Mouse (Mus musculus) hindbrain, embryonic 11.5 days (tissue): ENCODE measurements around the gene Pphln1. TPM values are rescaled to one million over a fixed set of nuclear protein-coding genes. Genes with fewer than 3 reads are reported as not detected.
A peak's percentile ranks its signal among the peaks of the same experiment; 100 is the strongest.

ENCODE experiments used
- ATAC-seq: fragments of 200-750 bp; cut with Nextera tagmentation; 2 replicates; pipeline ENCODE4 v1.8.0; 2017; ENCODE audit warnings: mild to moderate bottlenecking, moderate TSS enrichment, moderate library complexity; ENCODE audit not compliant: low FRiP score
- DNase-seq: peaks from one replicate; pipeline ENCODE4 v3.0.0-alpha.2; 2015; ENCODE audit warnings: low spot score
- H3K27ac ChIP-seq: fragments of 300-500 bp; sonication (generic); 2 replicates; pipeline ENCODE4 v1.5.1; 2014; ENCODE audit warnings: mild to moderate bottlenecking, low read depth, low read length
- H3K27me3 ChIP-seq: fragments of 300-500 bp; sonication (generic); 2 replicates; pipeline ENCODE4 v1.6.1; 2014; ENCODE audit warnings: mild to moderate bottlenecking, low read length, moderate library complexity, mixed read lengths; ENCODE audit not compliant: control insufficient read depth, insufficient read depth
- H3K36me3 ChIP-seq: fragments of 300-500 bp; sonication (generic); 2 replicates; pipeline ENCODE4 v1.6.1; 2014; ENCODE audit warnings: mild to moderate bottlenecking, low read length, moderate library complexity, mixed read lengths; ENCODE audit not compliant: control insufficient read depth, insufficient read depth
- H3K4me1 ChIP-seq: fragments of 300-500 bp; sonication (generic); replicated peaks from 2 replicates; pipeline ENCODE4 v1.6.1; 2014; ENCODE audit warnings: low read length, mixed read lengths; ENCODE audit not compliant: control insufficient read depth, insufficient read depth
- H3K4me2 ChIP-seq: fragments of 300-500 bp; sonication (generic); replicated peaks from 2 replicates; pipeline ENCODE4 v1.6.1; 2014; ENCODE audit warnings: mild to moderate bottlenecking, low read depth, low read length
- H3K4me3 ChIP-seq: fragments of 300-500 bp; sonication (generic); 2 replicates; pipeline ENCODE4 v1.5.1; 2014; ENCODE audit warnings: low read depth, low read length
- H3K9ac ChIP-seq: fragments of 300-500 bp; sonication (generic); 2 replicates; pipeline ENCODE4 v1.6.1; 2014; ENCODE audit warnings: low read depth, low read length
- H3K9me3 ChIP-seq: fragments of 300-500 bp; sonication (generic); 2 replicates; pipeline ENCODE4 v1.6.1; 2016; ENCODE audit warnings: low read length; ENCODE audit not compliant: control insufficient read depth
- WGBS: fragments of 180-500 bp; shearing (Covaris S2); extraction: QIAGEN DNeasy Blood & Tissue Kit; methylation state at CpG from one replicate; pipeline ENCODE4 v1.1.7; 2014; 5-methylcytosine and 5-hydroxymethylcytosine counted together
- polyA plus RNA-seq: library from polyadenylated mRNA; unstranded; fragments of >200 nt; fragmentation: Nextera tagmentation; extraction: Ambion mirVana; gene quantifications from 2 replicates; pipeline ENCODE4 v1.2.1, GENCODE M21; 2014

Pphln1 gene
- polyA plus RNA-seq, 1 experiment from 2014 or later = 68.7 TPM

GRCm38 (mm10) chr15:93414456-93414855 lies 16.3 kb downstream of the Pphln1 start:
- Histone ChIP-seq H3K9ac (no peak overlapping the region), H3K27ac (no peak overlapping the region), H3K36me3 (no peaks in the 10 kb centered on the region), H3K4me3 (no peak overlapping the region), H3K27me3 (no peaks in the 10 kb centered on the region), H3K9me3 (no peaks in the 10 kb centered on the region), H3K4me2 (no peak overlapping the region), H3K4me1 (no peaks in the 10 kb centered on the region)
- no peak for DNase-seq
- whole genome bisulfite sequencing = 89% methylated on average over 9 of the region's 9 CpGs
- ATAC-seq = no peak

- H3K27me3 ChIP-seq = no peaks in the 10 kb centered on the region
- no peak overlapping the region for H3K27ac ChIP-seq
- no peak for ATAC-seq
- no peak overlapping the region for H3K9ac ChIP-seq
- no peaks in the 10 kb centered on the region for H3K4me1 ChIP-seq
- 92% methylated on average over 6 of the region's 6 CpGs for WGBS
- no peaks in the 10 kb centered on the region for H3K9me3 ChIP-seq
- DNase-seq = no peak
- no peaks in the 10 kb centered on the region for H3K36me3 ChIP-seq
- no peak overlapping the region for H3K4me3 ChIP-seq
- H3K4me2 ChIP-seq = no peak overlapping the region
These were observed 18.1 kb downstream of the Pphln1 start for GRCm38 (mm10) chr15:93416300-93416699.

DNA sequence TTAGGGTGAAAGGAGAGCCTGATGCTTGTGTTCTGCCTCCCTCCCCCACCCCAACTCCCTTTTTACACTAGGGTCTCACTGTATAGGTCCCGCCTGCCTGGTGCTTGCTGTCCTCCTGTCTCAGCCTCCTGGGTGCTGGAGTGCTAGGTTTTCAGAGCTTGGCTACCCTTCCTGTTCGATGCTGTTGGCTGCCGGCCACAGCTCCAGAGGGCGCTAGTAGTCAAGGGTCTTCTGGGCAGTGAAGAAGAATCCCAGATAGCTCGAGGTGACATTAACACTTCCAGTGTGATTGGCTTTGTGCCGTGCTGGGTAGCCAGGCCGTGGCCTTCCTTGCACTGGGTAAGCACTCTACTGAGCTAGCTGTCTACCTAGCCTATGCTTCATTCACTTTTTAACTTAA lies 22.4 kb downstream of the Pphln1 start:
- ATAC-seq = no peak
- H3K36me3 ChIP-seq = no peaks in the 10 kb centered on the region
- 86% methylated on average over 7 of the region's 7 CpGs for WGBS

GRCm38 (mm10) chr15:93422537-93422936 lies 24.4 kb downstream of the Pphln1 start:
- Histone ChIP-seq H3K4me2 (no peak overlapping the region), H3K9ac (no peak overlapping the region), H3K4me3 (no peak overlapping the region), H3K27me3 (no peaks in the 10 kb centered on the region), H3K36me3 (no peaks in the 10 kb centered on the region), H3K9me3 (no peaks in the 10 kb centered on the region), H3K4me1 (no peaks in the 10 kb centered on the region), H3K27ac (no peak overlapping the region)
- WGBS = 100% methylated on average over 1 of the region's 1 CpGs
- DNase-seq (no peak), ATAC-seq (no peak)

More for the DNA sequence above, 22.4 kb downstream of the Pphln1 start:
- no peaks in the 10 kb centered on the region for H3K4me1 ChIP-seq
- no peaks in the 10 kb centered on the region for H3K9me3 ChIP-seq
- H3K27me3 ChIP-seq = no peaks in the 10 kb centered on the region
- no peak overlapping the region for H3K9ac ChIP-seq
- no peak overlapping the region for H3K4me3 ChIP-seq
- H3K27ac ChIP-seq = no peak overlapping the region
- H3K4me2 ChIP-seq = no peak overlapping the region
- DNase-seq = no peak

- no peak overlapping the region for H3K27ac ChIP-seq
- no peak overlapping the region for H3K9ac ChIP-seq
- no peaks in the 10 kb centered on the region for H3K9me3 ChIP-seq
- ATAC-seq (peak; percentile 56; the same call in 1 of the 2 replicates), DNase-seq (peak; percentile 27)
- no peak overlapping the region for H3K4me3 ChIP-seq
- H3K27me3 ChIP-seq = no peaks in the 10 kb centered on the region
- H3K36me3 ChIP-seq = no peaks in the 10 kb centered on the region
- 55% methylated on average over 11 of the region's 11 CpGs for WGBS
- no peaks in the 10 kb centered on the region for H3K4me1 ChIP-seq
- no peak overlapping the region for H3K4me2 ChIP-seq
These were observed 35.7 kb downstream of the Pphln1 start for GRCm38 (mm10) chr15:93433811-93434210.

DNA sequence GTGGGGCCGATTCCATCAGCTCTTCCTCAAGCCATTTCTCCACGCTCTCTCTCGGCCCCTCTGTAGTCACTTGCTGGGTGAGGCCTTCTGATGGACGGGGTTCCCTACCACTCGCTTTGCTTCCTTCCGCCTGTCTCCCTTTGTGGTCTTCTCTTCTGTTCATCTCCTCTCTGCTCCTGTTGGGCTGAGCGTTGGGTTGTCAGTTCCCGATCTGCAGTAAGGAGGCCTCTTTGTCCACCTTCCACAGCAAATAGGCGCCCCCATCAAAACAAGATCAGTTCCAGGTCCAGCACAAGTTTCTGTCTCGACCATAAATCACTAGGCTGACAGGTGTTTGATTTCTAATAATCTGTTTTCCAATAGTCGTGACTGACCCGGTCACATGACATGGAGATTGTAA lies 37.8 kb downstream of the Pphln1 start:
- Histone ChIP-seq H3K4me2 (no peak overlapping the region), H3K4me3 (no peak overlapping the region), H3K9ac (no peak overlapping the region), H3K27me3 (no peaks in the 10 kb centered on the region), H3K4me1 (no peaks in the 10 kb centered on the region), H3K36me3 (no peaks in the 10 kb centered on the region), H3K9me3 (no peaks in the 10 kb centered on the region), H3K27ac (no peak overlapping the region)
- WGBS = 90% methylated on average over 12 of the region's 12 CpGs
- DNase-seq (no peak), ATAC-seq (no peak)

DNA sequence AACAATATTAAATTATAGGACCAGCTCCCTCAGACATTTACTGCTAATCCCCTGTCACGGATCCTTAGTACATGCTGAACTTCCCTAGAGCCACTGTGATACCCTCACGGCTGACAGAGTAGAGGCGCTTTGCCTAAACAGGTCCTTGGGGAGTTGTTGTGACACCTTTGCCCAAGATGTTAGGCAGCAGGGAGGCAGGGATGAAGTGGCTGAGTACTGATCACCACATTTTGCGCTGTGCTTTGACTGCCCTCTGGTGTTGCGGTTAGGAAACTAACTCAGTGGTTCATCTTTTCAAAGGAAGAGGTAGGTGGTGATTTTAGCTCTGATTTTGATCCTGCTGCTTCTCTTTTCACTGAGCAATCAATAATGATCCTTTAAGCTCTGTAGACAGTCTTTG lies 40.5 kb downstream of the Pphln1 start:
- Histone ChIP-seq H3K27ac (no peak overlapping the region), H3K36me3 (0 out of 2 replicates have a peak, but pooled peaks cover 5% of the 10 kb centered on the region), H3K4me2 (no peak overlapping the region), H3K9ac (no peak overlapping the region), H3K4me3 (no peak overlapping the region), H3K9me3 (no peaks in the 10 kb centered on the region), H3K27me3 (no peaks in the 10 kb centered on the region), H3K4me1 (no peaks in the 10 kb centered on the region)
- ATAC-seq (no peak), DNase-seq (peak; percentile 68)
- 46% methylated on average over 5 of the region's 5 CpGs for WGBS

GRCm38 (mm10) chr15:93442271-93442670 lies 44.1 kb downstream of the Pphln1 start:
- Histone ChIP-seq H3K27ac (no peak overlapping the region), H3K36me3 (0 out of 2 replicates have a peak, but pooled peaks cover 5% of the 10 kb centered on the region), H3K4me2 (no peak overlapping the region), H3K9ac (no peak overlapping the region), H3K4me1 (no peaks in the 10 kb centered on the region), H3K27me3 (no peaks in the 10 kb centered on the region), H3K9me3 (no peaks in the 10 kb centered on the region), H3K4me3 (no peak overlapping the region)
- no peak for DNase-seq
- ATAC-seq = no peak
- WGBS = 93% methylated on average over 4 of the region's 4 CpGs

DNA sequence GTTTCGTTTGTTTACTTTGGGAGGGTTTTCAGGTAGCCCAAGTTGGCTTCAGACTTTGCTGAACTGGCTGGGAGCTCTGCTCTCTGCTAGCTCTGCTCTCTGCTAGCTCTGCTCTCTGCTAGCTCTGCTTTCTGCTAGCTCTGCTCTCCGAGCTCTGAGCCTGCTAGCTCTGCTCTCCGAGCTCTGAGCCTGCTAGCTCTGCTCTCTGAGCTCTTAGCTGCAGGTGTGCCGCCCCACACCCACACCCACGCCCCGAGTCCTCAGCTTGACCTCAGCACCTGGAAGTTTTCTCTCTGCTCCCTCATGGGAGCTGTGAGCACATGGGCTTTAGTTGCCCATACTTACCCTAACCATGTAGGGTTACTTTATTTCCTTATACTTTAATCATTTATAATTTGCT lies 45.5 kb downstream of the Pphln1 start:
- no peak overlapping the region for H3K4me3 ChIP-seq
- H3K27me3 ChIP-seq = no peaks in the 10 kb centered on the region
- H3K36me3 ChIP-seq = 0 out of 2 replicates have a peak, but pooled peaks cover 5% of the 10 kb centered on the region
- H3K4me1 ChIP-seq = no peaks in the 10 kb centered on the region
- no peak overlapping the region for H3K9ac ChIP-seq
- H3K4me2 ChIP-seq = no peak overlapping the region
- ATAC-seq = no peak
- H3K27ac ChIP-seq = no peak overlapping the region
- no peak for DNase-seq
- 89% methylated on average over 6 of the region's 6 CpGs for WGBS
- no peaks in the 10 kb centered on the region for H3K9me3 ChIP-seq
